Mouse (Mus musculus) layer of hippocampus, adult 2 months (tissue): ENCODE results near the gene Rassf4. TPM values are rescaled to one million over a fixed set of nuclear protein-coding genes. Genes with fewer than 3 reads are reported as not detected.

ENCODE experiments used
- DNase-seq, 2 experiments: peaks; one replicate each; pipeline ENCODE4 v3.0.0; 2022; ENCODE audit warnings: low spot score in 2 of 2
- H3K27ac ChIP-seq: fragments of 200-600 bp; 2 replicates; pipeline ENCODE4 v1.8.1; 2022
- H3K4me3 ChIP-seq: fragments of 200-600 bp; 2 replicates; pipeline ENCODE4 v1.8.1; 2022; ENCODE audit warnings: mild to moderate bottlenecking
- CTCF ChIP-seq: fragments of 200-600 bp; conservative IDR thresholded peaks from 2 replicates; pipeline ENCODE4 v1.8.1; 2022; ENCODE audit warnings: antibody characterized with exemption, mild to moderate bottlenecking, moderate library complexity
- total RNA-seq, 2 experiments: library from RNA; stranded (reverse); gene quantifications; 2 replicates each; pipeline ENCODE4 v1.2.3; 2021

The Rassf4 gene
- total RNA-seq, 2 experiments from 2014 or later: 3.8 to 6.0 TPM

DNA sequence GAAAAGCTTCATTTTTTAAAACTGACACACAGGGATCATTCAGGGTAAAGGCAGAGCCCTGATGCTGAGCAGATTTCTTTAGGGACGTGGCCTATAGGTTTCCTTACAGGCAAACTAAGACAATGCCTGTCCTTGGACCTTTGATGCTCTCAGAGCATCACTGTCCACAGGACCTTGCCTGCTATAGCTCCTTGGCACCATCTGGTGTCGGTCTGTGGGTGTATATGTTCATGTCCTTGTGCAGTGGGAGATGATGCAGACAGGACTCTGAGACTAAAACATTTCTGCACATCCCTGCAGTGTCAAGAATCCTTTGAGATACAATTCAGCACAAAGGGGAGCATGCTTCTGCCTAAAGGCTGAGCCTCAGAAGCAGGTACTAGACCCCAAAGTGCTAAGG is 23.7 kb upstream of the Rassf4 start:
- DNase-seq: no peak
- Histone ChIP-seq H3K27ac (no peak overlapping the region), H3K4me3 (no peak overlapping the region)
- TF ChIP-seq CTCF: peak; percentile 66

DNA sequence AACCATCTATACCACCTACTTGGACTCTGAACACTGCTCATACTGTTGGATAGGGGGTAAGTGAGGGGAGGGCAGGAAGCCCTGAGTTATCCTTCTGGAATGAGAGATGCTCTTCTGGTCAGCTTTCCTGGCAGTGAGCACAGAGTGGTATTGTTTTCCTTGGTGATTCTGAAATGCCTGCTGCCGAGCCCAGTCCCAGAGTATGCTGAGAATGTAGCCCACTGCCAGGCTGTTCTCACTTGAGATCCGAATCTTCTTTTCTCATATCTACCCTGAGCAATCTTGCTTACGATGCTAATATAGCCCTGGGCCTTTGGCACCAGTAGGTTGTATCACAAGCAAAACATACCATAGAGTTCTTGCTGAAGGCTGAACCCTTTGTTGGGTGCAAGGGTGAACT is 20.6 kb upstream of the Rassf4 start:
- no peak overlapping the region for H3K4me3 ChIP-seq
- no peak for TF ChIP-seq CTCF
- no peak for DNase-seq
- H3K27ac ChIP-seq: no peak overlapping the region; the same call in 1 of the 2 replicates

DNA sequence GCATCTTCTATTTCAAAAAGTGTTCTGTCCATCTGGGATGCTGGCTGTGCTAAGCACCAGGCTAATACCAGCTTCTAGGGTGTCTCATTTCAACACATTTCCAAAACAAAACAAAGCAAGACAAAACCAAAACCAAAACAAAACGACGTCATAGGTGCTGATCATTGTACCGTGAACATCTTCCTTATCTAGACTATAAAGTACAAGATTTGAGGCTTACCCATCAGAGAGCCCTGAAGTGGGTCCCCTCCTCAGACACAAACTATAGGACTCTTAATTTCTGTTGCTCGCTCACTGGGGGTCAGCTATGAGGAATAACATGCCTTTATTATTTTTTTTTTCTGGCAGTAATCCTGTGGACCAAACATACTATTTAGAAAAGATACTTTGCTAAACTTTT is 19.9 kb upstream of the Rassf4 start:
- Histone ChIP-seq H3K27ac (no peak overlapping the region), H3K4me3 (no peak overlapping the region)
- TF ChIP-seq CTCF: no peak
- DNase-seq: no peak

DNA sequence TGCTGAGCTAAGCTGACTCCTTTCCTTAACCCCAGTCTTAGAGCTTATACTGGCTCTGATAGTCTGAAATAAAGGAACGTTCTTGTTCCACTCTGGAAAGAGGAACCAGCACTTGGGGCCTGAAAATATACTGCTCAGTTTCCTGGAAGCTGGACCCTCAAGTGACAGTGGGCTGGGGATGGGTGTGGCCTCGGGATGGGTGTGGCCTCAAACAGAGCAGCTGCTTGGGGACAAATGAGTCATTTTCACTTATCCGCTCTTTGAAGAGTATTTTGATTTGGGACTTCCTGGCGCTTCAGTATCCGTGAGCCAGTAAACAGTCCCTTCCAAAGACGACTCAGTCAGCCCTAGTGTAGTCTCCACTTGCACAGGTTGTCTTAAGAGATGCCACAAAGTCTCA is 8.6 kb upstream of the Rassf4 start:
- Histone ChIP-seq H3K4me3 (no peak overlapping the region), H3K27ac (no peak overlapping the region)
- no peak for DNase-seq
- no peak for TF ChIP-seq CTCF

DNA sequence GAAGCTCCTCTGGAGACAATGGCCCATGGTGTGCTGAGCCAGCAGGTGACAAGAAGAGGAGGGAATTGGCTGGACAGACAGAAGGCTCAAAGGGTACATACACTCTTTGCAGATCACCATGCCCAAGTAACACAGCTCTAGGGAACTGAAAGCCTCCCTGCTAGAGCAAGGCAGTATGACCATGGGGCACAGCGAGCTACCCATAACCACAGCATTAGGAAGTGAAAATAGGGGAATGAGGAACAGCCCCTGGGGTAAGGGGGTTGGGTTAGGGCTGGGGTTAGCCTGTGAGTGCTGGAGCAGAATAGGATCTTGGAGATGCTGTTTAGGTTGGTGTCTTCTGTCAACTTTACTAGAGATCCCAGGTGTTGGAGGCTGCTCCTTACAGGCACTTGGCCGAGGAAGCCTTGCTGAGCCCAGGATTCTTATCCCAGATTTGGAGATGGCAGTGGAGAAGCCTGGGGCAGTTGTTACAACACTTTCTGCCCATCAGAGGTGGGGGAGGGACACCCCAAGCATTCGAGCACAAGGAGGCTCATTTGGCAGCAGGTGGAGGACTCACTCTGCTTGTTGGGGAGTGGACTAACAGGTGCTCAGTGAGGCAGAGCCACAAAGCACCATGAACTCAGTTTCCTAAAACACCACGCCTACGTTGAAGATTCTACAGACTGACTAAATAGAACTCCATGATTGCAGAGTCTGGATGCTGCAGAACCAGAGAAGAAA is 6.0 kb upstream of the Rassf4 start:
- no peak overlapping the region for H3K27ac ChIP-seq
- no peak overlapping the region for H3K4me3 ChIP-seq
- DNase-seq: peak in 1 of 2 experiments; percentile 5
- TF ChIP-seq CTCF: no peak

DNA sequence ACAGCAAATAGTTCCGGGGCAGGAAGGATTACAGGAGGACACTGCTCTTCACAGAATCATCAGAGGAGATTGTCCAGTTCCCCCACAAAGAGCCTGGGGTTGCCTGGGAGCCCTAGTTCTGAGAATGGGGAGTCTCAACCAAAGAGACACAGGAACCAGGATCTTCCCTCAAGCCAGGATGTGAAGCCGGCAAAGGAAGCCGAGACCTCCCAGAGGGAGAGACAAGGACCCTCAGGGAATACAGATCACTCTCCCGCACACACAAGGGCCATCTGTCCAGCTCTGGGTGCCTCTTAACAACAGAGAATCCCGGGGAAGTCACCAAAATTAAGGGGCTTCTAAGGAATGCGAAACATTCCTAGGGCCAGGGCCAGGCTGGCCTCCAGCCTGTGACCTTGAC is 3.6 kb upstream of the Rassf4 start:
- Histone ChIP-seq H3K4me3 (no peak overlapping the region), H3K27ac (no peak overlapping the region)
- TF ChIP-seq CTCF: no peak
- DNase-seq: no peak

DNA sequence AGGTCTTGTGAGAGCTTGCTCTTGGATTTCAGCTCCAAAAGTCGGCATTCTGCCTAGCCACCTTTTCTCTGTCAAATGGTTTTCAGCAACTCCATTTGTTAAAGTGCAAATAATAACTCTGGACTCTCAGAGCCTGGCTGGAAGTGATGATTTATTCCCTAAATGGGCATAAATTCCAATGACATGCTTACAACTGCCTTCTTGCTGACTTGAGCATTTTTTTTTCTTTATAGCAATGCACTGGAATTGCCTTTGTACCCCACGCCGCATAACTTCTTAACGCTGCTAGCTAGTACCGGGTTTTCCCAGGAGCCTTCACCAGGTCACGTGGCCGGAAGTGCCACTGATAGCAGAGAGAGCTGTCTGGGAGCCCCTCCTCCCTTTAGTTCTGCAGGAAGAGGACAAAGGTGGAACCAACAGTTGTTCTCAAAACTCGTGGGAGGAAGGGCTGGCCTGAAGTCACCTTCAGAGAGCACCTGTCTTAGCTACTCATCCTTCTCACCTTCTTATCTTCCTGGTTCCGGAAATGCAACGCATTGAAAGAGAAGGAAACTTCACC is 2.7 kb upstream of the Rassf4 start:
- no peak for DNase-seq
- Histone ChIP-seq H3K4me3 (no peak overlapping the region), H3K27ac (no peak overlapping the region)
- no peak for TF ChIP-seq CTCF

DNA sequence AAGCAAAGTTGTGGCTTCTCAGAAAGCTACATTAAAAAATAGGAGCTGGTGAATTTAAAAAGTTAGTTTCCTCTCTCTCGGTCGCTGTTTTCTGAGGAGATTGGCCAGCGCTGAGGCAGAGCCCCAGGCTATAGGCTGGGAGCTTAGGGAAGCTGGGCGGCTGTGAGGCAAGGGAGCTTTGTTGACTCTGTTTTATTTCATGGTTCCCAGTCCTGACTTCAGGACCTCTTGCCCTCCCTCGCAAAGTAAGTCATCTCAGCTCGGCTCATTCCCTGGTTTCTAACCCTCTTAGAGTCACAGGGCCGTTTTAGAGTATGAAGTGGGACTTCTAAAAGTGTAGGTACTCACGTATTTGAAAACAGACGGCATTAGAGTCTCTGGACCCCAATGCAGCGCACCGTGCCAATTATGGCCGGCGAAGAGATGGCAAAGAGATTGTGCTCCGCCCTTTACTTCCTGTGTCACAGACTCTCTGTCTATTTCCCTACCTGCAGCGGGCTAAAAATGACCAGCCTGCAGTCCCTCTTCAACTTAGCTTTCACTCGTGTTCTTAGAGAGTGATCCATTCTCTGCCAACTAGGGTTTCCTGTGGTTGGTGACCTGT is 633 bp upstream of the Rassf4 start:
- H3K27ac ChIP-seq: peak overlapping the region; percentile 68; the same call in 1 of the 2 replicates
- TF ChIP-seq CTCF: no peak
- no peak for DNase-seq

DNA sequence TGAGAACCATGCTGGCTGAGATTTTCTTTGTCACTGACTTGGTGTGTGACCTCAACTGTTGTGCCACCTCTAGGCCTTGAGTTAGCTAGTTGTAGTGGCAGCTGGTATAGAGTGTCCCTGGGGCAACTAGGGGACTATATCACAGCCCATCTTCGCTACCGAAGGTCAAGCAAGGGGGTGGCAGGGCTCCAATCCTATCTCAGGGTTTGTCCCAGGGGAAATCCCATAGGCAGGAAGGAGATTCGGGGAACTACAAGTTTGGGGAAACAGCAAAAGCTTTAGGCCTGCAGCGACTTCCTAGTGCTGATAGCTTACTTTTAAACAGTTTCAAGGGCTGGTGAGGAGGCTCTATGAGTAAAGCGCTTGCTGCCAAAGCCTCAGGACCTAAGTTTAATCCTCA is 1.4 kb downstream of the Rassf4 start:
- H3K4me3 ChIP-seq: no peak overlapping the region
- no peak for TF ChIP-seq CTCF
- no peak for DNase-seq
- no peak overlapping the region for H3K27ac ChIP-seq

More for the DNA sequence above, 633 bp upstream of the Rassf4 start:
- peak overlapping the region; percentile 61 for H3K4me3 ChIP-seq

DNA sequence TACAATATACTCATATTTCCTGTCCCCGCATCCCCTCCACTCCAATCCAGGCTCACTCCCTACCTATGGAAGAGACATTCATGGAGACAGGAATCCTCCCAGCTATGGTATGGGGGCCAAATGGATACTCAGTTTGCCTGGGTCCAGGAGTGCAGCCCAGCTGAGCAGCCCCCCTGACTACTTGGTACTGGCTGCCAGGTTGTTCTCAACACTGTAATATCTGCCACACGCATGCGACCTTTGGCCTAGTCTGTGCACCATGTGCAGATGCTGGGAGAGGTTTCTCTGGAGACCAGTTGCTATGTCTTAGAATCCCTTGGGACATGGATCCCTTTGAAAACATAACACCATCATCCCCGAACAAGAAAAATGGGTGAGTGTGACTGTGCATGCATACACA is 2.0 kb downstream of the Rassf4 start:
- Histone ChIP-seq H3K4me3 (no peak overlapping the region), H3K27ac (no peak overlapping the region)
- TF ChIP-seq CTCF: no peak
- no peak for DNase-seq

DNA sequence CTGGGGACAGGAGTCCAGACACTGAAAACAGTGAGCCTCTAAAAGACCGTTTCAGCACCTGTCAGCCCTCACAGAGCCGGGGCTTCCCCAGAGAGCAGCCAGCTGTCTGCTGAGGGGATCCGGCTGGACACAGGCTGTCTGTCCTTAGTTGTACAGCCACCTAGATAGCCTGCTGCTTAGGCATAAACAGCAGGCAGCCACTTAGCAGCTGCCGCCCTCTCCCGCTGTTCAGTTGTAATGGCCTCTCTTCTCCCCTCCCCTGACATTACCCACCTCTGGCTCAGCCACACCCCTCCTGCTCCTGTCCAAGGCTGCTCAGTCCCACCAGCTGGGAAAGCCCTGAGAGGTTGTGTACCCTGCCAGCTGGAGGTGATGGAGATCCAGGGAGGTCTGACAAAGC is 2.7 kb downstream of the Rassf4 start:
- no peak for DNase-seq
- no peak for TF ChIP-seq CTCF
- H3K4me3 ChIP-seq: no peak overlapping the region
- H3K27ac ChIP-seq: no peak overlapping the region

DNA sequence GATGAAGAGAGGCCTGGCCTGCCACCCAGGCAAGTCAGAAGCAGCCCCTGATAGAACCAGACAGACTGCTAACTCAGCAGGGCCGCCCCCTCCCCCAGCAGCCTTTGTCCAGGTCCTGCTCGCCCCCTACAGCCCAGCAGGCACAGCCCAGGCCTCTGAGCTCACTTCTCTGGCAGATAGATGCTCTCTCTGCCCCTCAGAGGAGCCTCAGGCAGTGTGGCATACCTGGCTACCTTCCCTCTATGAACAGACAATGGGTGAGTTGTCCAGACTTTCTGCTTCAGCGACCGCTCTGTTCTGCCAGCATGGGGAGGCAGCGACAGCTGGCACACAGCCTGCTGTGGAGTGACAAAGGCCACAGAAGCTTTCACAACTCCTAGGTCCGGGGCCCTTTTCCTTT is 3.6 kb downstream of the Rassf4 start:
- no peak overlapping the region for H3K4me3 ChIP-seq
- no peak for DNase-seq
- TF ChIP-seq CTCF: no peak
- H3K27ac ChIP-seq: no peak overlapping the region

DNA sequence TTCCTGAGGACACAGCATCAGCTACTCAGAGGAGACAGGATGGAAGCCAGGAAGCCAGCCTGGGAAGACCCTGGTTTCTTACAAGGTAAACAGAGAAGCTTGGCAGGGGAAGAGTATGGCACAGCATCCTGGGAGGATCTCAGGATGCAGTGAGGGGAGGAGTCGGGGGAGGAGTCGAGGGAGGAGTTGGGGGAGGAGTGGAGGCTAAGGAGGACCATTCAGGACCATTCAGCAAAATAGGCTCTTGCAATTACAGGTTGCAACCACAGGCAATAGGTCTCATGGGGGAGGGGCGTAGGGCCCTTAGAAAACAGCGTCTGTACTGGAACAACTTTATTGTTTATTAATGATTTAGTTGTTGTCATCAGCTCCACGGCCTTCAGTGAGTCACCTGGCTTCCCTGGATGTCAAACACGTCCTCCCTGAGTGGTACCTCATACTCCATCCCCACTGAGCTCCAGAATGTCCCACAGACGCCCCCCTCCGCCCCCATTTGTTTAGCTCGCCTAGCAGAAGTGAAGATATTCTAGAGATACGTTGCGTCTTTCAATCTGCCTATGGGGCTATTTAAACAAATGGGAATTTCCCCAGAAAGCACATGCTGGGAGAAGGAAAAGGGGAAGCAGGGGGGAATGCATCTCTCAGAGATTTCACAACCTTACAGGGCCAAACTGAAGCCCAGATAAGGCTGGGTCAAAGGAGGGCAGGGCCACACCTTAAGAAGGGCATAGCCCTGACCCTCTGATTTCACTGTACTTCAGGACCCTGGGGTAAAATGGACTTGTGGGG is 4.9 kb downstream of the Rassf4 start:
- TF ChIP-seq CTCF: no peak
- DNase-seq: no peak
- Histone ChIP-seq H3K4me3 (no peak overlapping the region), H3K27ac (no peak overlapping the region)
